10 mouse cellular contexts compared by ENCODE assay signal in the genomic region with DNA sequence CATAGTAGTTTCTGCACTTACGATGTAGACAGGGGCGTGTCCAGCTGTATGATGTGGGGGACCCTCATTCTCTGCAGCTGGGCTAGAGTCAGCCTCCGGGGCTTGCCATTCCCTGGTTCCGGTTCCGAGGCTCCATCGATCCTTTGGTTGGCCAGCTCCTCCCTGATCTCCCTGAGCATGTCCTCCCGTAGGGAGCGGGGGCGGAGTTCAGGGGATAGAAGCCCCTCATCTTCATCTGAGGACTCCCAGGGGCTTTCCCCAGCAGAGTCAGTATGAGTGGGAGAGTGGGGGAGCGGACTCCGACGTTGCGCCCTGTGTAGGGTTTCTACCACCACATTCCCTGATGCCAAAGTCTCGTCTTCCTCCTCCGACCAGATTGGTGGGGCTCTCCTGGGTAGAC. TPM values are rescaled to one million over a fixed set of nuclear protein-coding genes. Genes with fewer than 3 reads are reported as not detected.
DNase-seq lines count a peak whose midpoint lies in the region; ATAC-seq and TF ChIP-seq lines count a peak whose summit lies in the region.
"Had no signal": no experiment of that assay in that cellular context is flagged by ENCODE, and none has a peak within 500 bp of the region (broad histone marks: within the 10 kb centered on the region; RNA-seq: fewer than 3 reads in every experiment).

No protein-coding gene starts in this region.

- no peak for DNase-seq in heart, postnatal 10 days
- no peak for DNase-seq in hindbrain, postnatal 0 days (ENCODE audit: low spot score)
- DNase-seq in embryo, embryonic 11 days, result no peak
- DNase-seq in frontal cortex, postnatal 25 days (ENCODE audit: low spot score in 2 of 2), result no peak
- DNase-seq in spleen, postnatal 36 days (ENCODE audit: low spot score in 2 of 2), result no peak

- no peak for TF ChIP-seq CTCF in hindbrain, postnatal 0 days (IDR thresholded peaks at IDR 0.05; ENCODE audit: low read depth)

- H3K4me1 ChIP-seq in heart, embryonic 11.5 days (ENCODE audit: control insufficient read depth, insufficient read depth, low read length), result peaks cover 15% of the 10 kb centered on the region
- peaks cover 28% of the 10 kb centered on the region for H3K4me1 ChIP-seq in embryonic facial prominence, embryonic 13.5 days
- H3K4me1 ChIP-seq in hindbrain, postnatal 0 days (ENCODE audit: insufficient read depth, low read length), result peaks cover 8% of the 10 kb centered on the region; the same call in 1 of the 2 replicates
- peaks cover 29% of the 10 kb centered on the region for H3K4me1 ChIP-seq in midbrain, embryonic 13.5 days (replicated peaks)

- peak overlapping the region; percentile 52 for H3K4me2 ChIP-seq in heart, embryonic 11.5 days
- H3K4me2 ChIP-seq in embryonic facial prominence, embryonic 13.5 days, result peak overlapping the region; percentile 48
- H3K4me2 ChIP-seq in hindbrain, postnatal 0 days (ENCODE audit: low read depth, low read length), result 0 out of 2 replicates have a peak overlapping the region, but pooled peaks have one; percentile 1
- peak overlapping the region; percentile 31 for H3K4me2 ChIP-seq in midbrain, embryonic 13.5 days (replicated peaks)

- no peak for ATAC-seq in heart, embryonic 11.5 days (replicated peaks; ENCODE audit: insufficient number of reproducible peaks, low FRiP score, low TSS enrichment)
- ATAC-seq in embryonic facial prominence, embryonic 13.5 days (ENCODE audit: insufficient number of reproducible peaks, insufficient read depth, low FRiP score, low TSS enrichment, low read depth), result no peak
- ATAC-seq in hindbrain, postnatal 0 days, result 0 out of 2 replicates have a peak, but pooled peaks have one; percentile 7
- ATAC-seq in midbrain, embryonic 13.5 days, result no peak
- ATAC-seq: inflammation-experienced regulatory T-cells, adult 6 months had no signal

- H3K9me3 ChIP-seq in heart, embryonic 11.5 days (replicated peaks; ENCODE audit: control insufficient read depth, low read length), result no peaks in the 10 kb centered on the region
- no peaks in the 10 kb centered on the region for H3K9me3 ChIP-seq in embryonic facial prominence, embryonic 13.5 days
- no peaks in the 10 kb centered on the region for H3K9me3 ChIP-seq in hindbrain, postnatal 0 days (ENCODE audit: low read length)
- H3K9me3 ChIP-seq in midbrain, embryonic 13.5 days, result no peaks in the 10 kb centered on the region

- intact Hi-C loops in heart, postnatal 10 days (cut with DNase I), result loop anchor here (2.0 to 5.0 kb wide), 2 partner anchors 34 to 146 kb away; a partner anchor contains a TSS

- H3K27me3 ChIP-seq in heart, embryonic 11.5 days (ENCODE audit: control insufficient read depth, insufficient read depth, low read length), result peaks cover 37% of the 10 kb centered on the region
- peaks cover 22% of the 10 kb centered on the region for H3K27me3 ChIP-seq in embryonic facial prominence, embryonic 13.5 days
- peaks cover 13% of the 10 kb centered on the region for H3K27me3 ChIP-seq in hindbrain, postnatal 0 days (ENCODE audit: insufficient read depth, low read length)
- peaks cover 55% of the 10 kb centered on the region for H3K27me3 ChIP-seq in midbrain, embryonic 13.5 days

- H3K4me3 ChIP-seq in heart, embryonic 11.5 days (ENCODE audit: low read depth, low read length), result no peak overlapping the region
- H3K4me3 ChIP-seq in embryonic facial prominence, embryonic 13.5 days, result 0 out of 2 replicates have a peak overlapping the region, but pooled peaks have one; percentile 16
- peak overlapping the region; percentile 6; the same call in 1 of the 2 replicates for H3K4me3 ChIP-seq in hindbrain, postnatal 0 days (ENCODE audit: low read length)
- no peak overlapping the region for H3K4me3 ChIP-seq in midbrain, embryonic 13.5 days (replicated peaks)

- H3K27ac ChIP-seq in heart, embryonic 11.5 days (ENCODE audit: low read depth, low read length), result no peak overlapping the region
- no peak overlapping the region for H3K27ac ChIP-seq in embryonic facial prominence, embryonic 13.5 days
- H3K27ac ChIP-seq in hindbrain, postnatal 0 days, result no peak overlapping the region
- H3K27ac ChIP-seq in midbrain, embryonic 13.5 days, result no peak overlapping the region

- peaks cover 7% of the 10 kb centered on the region for H3K36me3 ChIP-seq in heart, embryonic 11.5 days (ENCODE audit: control insufficient read depth, insufficient read depth, low read length)
- H3K36me3 ChIP-seq in embryonic facial prominence, embryonic 13.5 days, result peaks cover 50% of the 10 kb centered on the region
- no peaks in the 10 kb centered on the region for H3K36me3 ChIP-seq in hindbrain, postnatal 0 days (ENCODE audit: insufficient read depth, low read length)
- H3K36me3 ChIP-seq in midbrain, embryonic 13.5 days, result 0 out of 2 replicates have a peak, but pooled peaks cover 2% of the 10 kb centered on the region

- H3K9ac ChIP-seq in heart, embryonic 11.5 days (ENCODE audit: low read depth, low read length), result peak overlapping the region; percentile 39; the same call in 1 of the 2 replicates
- H3K9ac ChIP-seq in embryonic facial prominence, embryonic 13.5 days, result peak overlapping the region; percentile 21; the same call in 1 of the 2 replicates
- no peak overlapping the region for H3K9ac ChIP-seq in hindbrain, postnatal 0 days (replicated peaks; ENCODE audit: low read length)
- H3K9ac ChIP-seq in midbrain, embryonic 13.5 days (replicated peaks), result no peak overlapping the region

- 14% methylated on average over 15 of the region's 15 CpGs for WGBS in heart, embryonic 11.5 days (ENCODE audit: insufficient replicate concordance)
- WGBS in embryonic facial prominence, embryonic 13.5 days, result 28% methylated on average over 15 of the region's 15 CpGs
- WGBS in hindbrain, postnatal 0 days, result 23% methylated on average over 15 of the region's 15 CpGs
- 14% methylated on average over 15 of the region's 15 CpGs for WGBS in midbrain, embryonic 13.5 days

RNA-seq across cellular contexts. Expression of a gene that starts 13.9 kb away (rescaled TPM):
- polyA plus RNA-seq in heart, embryonic 11.5 days (2014; fragmentation: Nextera tagmentation; extraction: Ambion mirVana), result 33.3 and 37.0 TPM in 2 replicates
- 10 to 100 TPM; 73.7 to 77.8 TPM for total RNA-seq in heart, postnatal 10 days (2021)
- polyA plus RNA-seq in embryonic facial prominence, embryonic 13.5 days (2015; fragmentation: Nextera tagmentation; extraction: Ambion mirVana), result 62.3 and 67.9 TPM in 2 replicates
- total RNA-seq in hindbrain, postnatal 0 days (2014; rRNA removed), result 12.2 and 18.0 TPM in 2 replicates
- polyA plus RNA-seq in hindbrain, postnatal 0 days (2015; fragmentation: Nextera tagmentation; extraction: Ambion mirVana), result 15.5 and 16.3 TPM in 2 replicates
- polyA plus RNA-seq in midbrain, embryonic 13.5 days (2015; fragmentation: Nextera tagmentation; extraction: Ambion mirVana), result 10.2 and 12.1 TPM in 2 replicates

RNA-seq across cellular contexts. Expression of a gene that starts 17.6 kb away (rescaled TPM):
- not detected in 2 replicates for polyA plus RNA-seq in heart, embryonic 11.5 days (2014; fragmentation: Nextera tagmentation; extraction: Ambion mirVana)
- total RNA-seq in heart, postnatal 10 days (2021), result not detected
- polyA plus RNA-seq in embryonic facial prominence, embryonic 13.5 days (2015; fragmentation: Nextera tagmentation; extraction: Ambion mirVana), result 1.1 and 1.3 TPM in 2 replicates
- total RNA-seq in hindbrain, postnatal 0 days (2014; rRNA removed), result 0.68 and 0.86 TPM in 2 replicates
- 0.32 and 0.74 TPM in 2 replicates for polyA plus RNA-seq in hindbrain, postnatal 0 days (2015; fragmentation: Nextera tagmentation; extraction: Ambion mirVana)
- 0.08 and 0.23 TPM in 2 replicates for polyA plus RNA-seq in midbrain, embryonic 13.5 days (2015; fragmentation: Nextera tagmentation; extraction: Ambion mirVana)
- polyA plus RNA-seq: inflammation-experienced regulatory T-cells, adult 6 months; spleen, adult 2 months had no signal

RNA-seq across cellular contexts. Expression of a gene that starts 42.6 kb away (rescaled TPM):
- polyA plus RNA-seq in heart, embryonic 11.5 days (2014; fragmentation: Nextera tagmentation; extraction: Ambion mirVana), result 0.69 and 0.93 TPM in 2 replicates
- under 1 TPM; 0.97 to 0.98 TPM for total RNA-seq in heart, postnatal 10 days (2021)
- 1.3 and 1.5 TPM in 2 replicates for polyA plus RNA-seq in embryonic facial prominence, embryonic 13.5 days (2015; fragmentation: Nextera tagmentation; extraction: Ambion mirVana)
- 1.7 and 3.0 TPM in 2 replicates for total RNA-seq in hindbrain, postnatal 0 days (2014; rRNA removed)
- 1.00 and 1.2 TPM in 2 replicates for polyA plus RNA-seq in hindbrain, postnatal 0 days (2015; fragmentation: Nextera tagmentation; extraction: Ambion mirVana)
- 0.39 and 0.46 TPM in 2 replicates for polyA plus RNA-seq in midbrain, embryonic 13.5 days (2015; fragmentation: Nextera tagmentation; extraction: Ambion mirVana)
- polyA plus RNA-seq: inflammation-experienced regulatory T-cells, adult 6 months had no signal

RNA-seq across cellular contexts. Expression of a gene that starts 49.3 kb away (rescaled TPM):
- 35.0 and 40.7 TPM in 2 replicates for polyA plus RNA-seq in heart, embryonic 11.5 days (2014; fragmentation: Nextera tagmentation; extraction: Ambion mirVana)
- total RNA-seq in heart, postnatal 10 days (2021), result 10 to 100 TPM; 42.8 to 49.4 TPM
- 33.1 TPM in 2 replicates for polyA plus RNA-seq in embryonic facial prominence, embryonic 13.5 days (2015; fragmentation: Nextera tagmentation; extraction: Ambion mirVana)
- total RNA-seq in hindbrain, postnatal 0 days (2014; rRNA removed), result 31.6 and 34.4 TPM in 2 replicates
- polyA plus RNA-seq in hindbrain, postnatal 0 days (2015; fragmentation: Nextera tagmentation; extraction: Ambion mirVana), result 17.5 and 18.1 TPM in 2 replicates
- polyA plus RNA-seq in midbrain, embryonic 13.5 days (2015; fragmentation: Nextera tagmentation; extraction: Ambion mirVana), result 11.3 and 13.3 TPM in 2 replicates

Comparison
In these comparisons a context has a peak if more than half of its experiments do, and no peak if none do; other contexts are left out.
1. H3K4me2 ChIP-seq: peak in every context shown above with its lines; median percentile 52 in heart, embryonic 11.5 days; 48 in embryonic facial prominence, embryonic 13.5 days; 31 in midbrain, embryonic 13.5 days; 1 in hindbrain, postnatal 0 days.
2. H3K4me3 ChIP-seq: peak in embryonic facial prominence, embryonic 13.5 days (single experiment) and hindbrain, postnatal 0 days (single experiment); none in heart, embryonic 11.5 days (single experiment) and midbrain, embryonic 13.5 days (single experiment).
3. H3K9ac ChIP-seq: peak in heart, embryonic 11.5 days (single experiment) and embryonic facial prominence, embryonic 13.5 days (single experiment); none in hindbrain, postnatal 0 days (single experiment) and midbrain, embryonic 13.5 days (single experiment).